Mouse (Mus musculus): ENCODE measurements around the gene Tspan31. TPM values are rescaled to one million over a fixed set of nuclear protein-coding genes. Genes with fewer than 3 reads are reported as not detected.
"Not testable (repeated sequence)": the region's sequence is repeated elsewhere in the genome, so short reads cannot be mapped to it uniquely, and the experiment has no call there.

Tspan31 gene
- polyA plus RNA-seq, 1 experiment from 2014 or later = 137 TPM

GRCm38 (mm10) chr10:127071203-127071602, 1.1 kb upstream of the Tspan31 start:
- Histone ChIP-seq H3K4me2 (replicated peaks) (peak overlapping the region; percentile 96), H3K27me3 (replicated peaks) (peaks cover 6% of the 10 kb centered on the region; the same call in 1 of the 2 replicates), H3K9ac (peak overlapping the region; percentile 67), H3K36me3 (peaks cover 24% of the 10 kb centered on the region), H3K27ac (no peak overlapping the region), H3K9me3 (no peaks in the 10 kb centered on the region), H3K4me1 (peaks cover 28% of the 10 kb centered on the region), H3K4me3 (peak overlapping the region; percentile 48)
- WGBS = 78% methylated on average over 9 of the region's 9 CpGs
- no peak for ATAC-seq (ENCODE audit: low FRiP score, low read depth)

GRCm38 (mm10) chr10:127069281-127070189, 529 bp downstream of the Tspan31 start:
- Histone ChIP-seq H3K9ac (peak overlapping the region; percentile 64), H3K4me2 (replicated peaks) (peak overlapping the region; percentile 96), H3K4me3 (peak overlapping the region; percentile 55), H3K27ac (peak overlapping the region; percentile 69), H3K4me1 (peaks cover 43% of the 10 kb centered on the region), H3K9me3 (no peaks in the 10 kb centered on the region), H3K36me3 (peaks cover 40% of the 10 kb centered on the region), H3K27me3 (replicated peaks) (no peaks in the 10 kb centered on the region)
- 10% methylated on average over 30 of the region's 30 CpGs for WGBS
- peak; percentile 80 for ATAC-seq (ENCODE audit: low FRiP score, low read depth)

GRCm38 (mm10) chr10:127068360-127069038, 1.6 kb downstream of the Tspan31 start:
- no peaks in the 10 kb centered on the region for H3K27me3 ChIP-seq (replicated peaks)
- peak overlapping the region; percentile 96 for H3K4me2 ChIP-seq (replicated peaks)
- no peaks in the 10 kb centered on the region for H3K9me3 ChIP-seq
- no peak for ATAC-seq (ENCODE audit: low FRiP score, low read depth)
- H3K4me3 ChIP-seq = peak overlapping the region; percentile 55
- H3K27ac ChIP-seq = no peak overlapping the region
- H3K4me1 ChIP-seq = peaks cover 44% of the 10 kb centered on the region
- H3K9ac ChIP-seq = peak overlapping the region; percentile 64
- 83% methylated on average over 9 of the region's 9 CpGs for WGBS
- H3K36me3 ChIP-seq = peaks cover 40% of the 10 kb centered on the region

DNA sequence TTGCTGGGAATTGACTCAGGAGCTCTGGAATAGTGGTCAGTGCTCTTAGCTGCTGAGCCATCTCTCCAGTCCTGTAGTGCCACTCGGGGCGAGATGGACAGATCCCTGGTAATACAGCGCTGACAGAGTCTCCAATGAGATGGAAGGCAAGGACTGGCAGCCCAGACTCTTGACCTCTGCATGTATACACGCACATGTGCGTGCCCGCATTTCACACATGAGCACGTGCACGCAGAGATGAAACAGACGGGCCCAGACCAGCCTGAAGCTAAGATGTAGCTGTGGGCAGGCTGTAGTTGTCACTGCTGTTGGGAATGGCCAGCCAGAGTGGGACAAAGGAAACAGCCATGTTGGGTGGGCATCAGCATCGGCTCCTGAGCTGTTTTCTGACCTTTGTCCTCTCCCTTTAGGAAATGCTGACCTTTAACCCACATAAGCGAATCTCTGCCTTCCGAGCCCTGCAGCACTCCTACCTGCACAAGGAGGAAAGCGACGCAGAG, 3.5 kb downstream of the Tspan31 start:
- WGBS = 92% methylated on average over 14 of the region's 14 CpGs

DNA sequence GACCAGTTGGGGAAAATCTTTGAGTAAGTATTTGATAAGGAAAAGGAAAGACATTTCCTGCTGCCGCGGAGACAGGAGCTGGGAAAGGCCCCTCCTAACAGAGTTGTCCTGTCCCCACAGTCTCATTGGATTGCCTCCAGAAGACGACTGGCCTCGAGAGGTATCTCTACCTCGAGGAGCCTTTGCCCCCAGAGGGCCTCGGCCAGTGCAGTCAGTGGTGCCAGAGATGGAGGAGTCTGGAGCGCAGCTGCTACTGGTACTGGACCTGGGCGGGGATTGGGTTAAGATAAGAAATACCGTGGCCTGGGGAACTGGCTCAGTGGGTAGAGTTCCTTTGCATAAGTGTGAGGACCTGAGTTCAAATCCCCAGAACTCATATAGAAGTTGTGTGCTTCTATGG, 4.1 kb downstream of the Tspan31 start:
- Histone ChIP-seq H3K4me3 (no peak overlapping the region), H3K9me3 (no peaks in the 10 kb centered on the region), H3K4me2 (replicated peaks) (peak overlapping the region; percentile 18; the same call in 1 of the 2 replicates), H3K36me3 (peaks cover 40% of the 10 kb centered on the region), H3K27me3 (replicated peaks) (no peaks in the 10 kb centered on the region), H3K4me1 (peaks cover 41% of the 10 kb centered on the region), H3K9ac (no peak overlapping the region), H3K27ac (no peak overlapping the region)
- 93% methylated on average over 9 of the region's 9 CpGs for WGBS
- no peak for ATAC-seq (ENCODE audit: low FRiP score, low read depth)

More for the DNA sequence above, 3.5 kb downstream of the Tspan31 start:
- no peaks in the 10 kb centered on the region for H3K27me3 ChIP-seq (replicated peaks)
- H3K27ac ChIP-seq = no peak overlapping the region
- no peaks in the 10 kb centered on the region for H3K9me3 ChIP-seq
- no peak for ATAC-seq (ENCODE audit: low FRiP score, low read depth)
- H3K9ac ChIP-seq = no peak overlapping the region
- no peak overlapping the region for H3K4me3 ChIP-seq
- peaks cover 44% of the 10 kb centered on the region for H3K4me1 ChIP-seq
- H3K4me2 ChIP-seq (replicated peaks) = peak overlapping the region; percentile 9; the same call in 1 of the 2 replicates
- H3K36me3 ChIP-seq = peaks cover 40% of the 10 kb centered on the region

DNA sequence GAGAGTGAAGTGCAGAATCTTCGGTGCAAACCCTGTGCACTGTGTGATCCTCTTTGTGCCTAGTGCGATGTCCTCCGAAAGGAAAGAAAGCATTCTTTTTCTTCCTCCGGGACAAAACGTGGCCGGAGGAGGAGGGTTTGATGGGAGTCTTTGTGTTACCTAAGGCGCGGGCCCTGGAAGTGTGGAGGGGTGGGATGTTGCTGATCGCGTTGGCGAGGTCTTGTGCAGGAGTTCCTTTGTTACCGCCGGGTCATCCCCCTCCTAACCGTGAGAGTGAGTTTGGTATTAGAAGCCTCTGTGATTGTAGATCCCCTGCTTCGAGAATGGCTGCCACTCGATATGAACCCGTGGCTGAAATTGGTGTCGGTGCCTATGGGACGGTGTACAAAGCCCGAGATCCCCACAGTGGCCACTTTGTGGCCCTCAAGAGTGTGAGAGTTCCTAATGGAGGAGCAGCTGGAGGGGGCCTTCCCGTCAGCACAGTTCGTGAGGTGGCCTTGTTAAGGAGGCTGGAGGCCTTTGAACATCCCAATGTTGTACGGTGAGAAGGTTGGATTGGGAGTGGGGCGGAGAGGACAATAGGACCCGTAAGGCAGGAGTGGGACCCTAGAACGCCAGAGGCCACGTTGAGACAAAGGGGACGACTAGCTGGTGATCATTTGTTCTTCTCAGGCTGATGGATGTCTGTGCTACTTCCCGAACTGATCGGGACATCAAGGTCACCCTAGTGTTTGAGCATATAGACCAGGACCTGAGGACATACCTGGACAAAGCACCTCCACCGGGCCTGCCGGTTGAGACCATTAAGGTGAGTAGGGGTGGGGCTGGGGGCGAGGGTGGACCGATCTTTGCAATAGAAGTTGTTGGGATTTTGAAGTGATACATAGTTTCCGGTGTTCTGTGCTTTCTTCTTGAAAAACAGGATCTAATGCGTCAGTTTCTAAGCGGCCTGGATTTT, 5.9 kb downstream of the Tspan31 start:
- Histone ChIP-seq H3K9me3 (no peaks in the 10 kb centered on the region), H3K4me3 (peak overlapping the region; percentile 81), H3K4me1 (peaks cover 42% of the 10 kb centered on the region), H3K9ac (peak overlapping the region; percentile 93), H3K36me3 (peaks cover 40% of the 10 kb centered on the region), H3K27me3 (replicated peaks) (no peaks in the 10 kb centered on the region), H3K4me2 (replicated peaks) (peak overlapping the region; percentile 90), H3K27ac (peak overlapping the region; percentile 57; the same call in 1 of the 2 replicates)
- 13% methylated on average over 37 of the region's 37 CpGs for WGBS
- no peak; the same call in 1 of the 2 replicates for ATAC-seq (ENCODE audit: low FRiP score, low read depth)

- WGBS = under 1% methylated on average over 45 of the region's 46 CpGs
- Histone ChIP-seq H3K27me3 (replicated peaks) (no peaks in the 10 kb centered on the region), H3K4me2 (replicated peaks) (peak within 1 kb of the TSS; percentile 90), H3K9ac (peak within 1 kb of the TSS; percentile 93), H3K9me3 (no peaks in the 10 kb centered on the region), H3K36me3 (peaks cover 38% of the 10 kb centered on the region), H3K27ac (peak within 1 kb of the TSS; percentile 57; the same call in 1 of the 2 replicates), H3K4me1 (peaks cover 40% of the 10 kb centered on the region), H3K4me3 (peak within 1 kb of the TSS; percentile 81)
- ATAC-seq (ENCODE audit: low FRiP score, low read depth) = peak; percentile 91
Observed at GRCm38 (mm10) chr10:127063239-127063872, 6.7 kb downstream of the Tspan31 start, which contains the start of gene Cdk4. Gene Cdk4 (plus strand): TSS chr10:127063534.

GRCm38 (mm10) chr10:127062503-127062902, 7.6 kb downstream of the Tspan31 start:
- no peaks in the 10 kb centered on the region for H3K9me3 ChIP-seq
- no peaks in the 10 kb centered on the region for H3K27me3 ChIP-seq (replicated peaks)
- no peak overlapping the region for H3K27ac ChIP-seq
- H3K9ac ChIP-seq = no peak overlapping the region
- H3K4me1 ChIP-seq = peaks cover 42% of the 10 kb centered on the region
- H3K4me2 ChIP-seq (replicated peaks) = peak overlapping the region; percentile 90; the same call in 1 of the 2 replicates
- ATAC-seq (ENCODE audit: low FRiP score, low read depth) = no peak
- no peak overlapping the region for H3K4me3 ChIP-seq
- WGBS = 81% methylated on average over 5 of the region's 5 CpGs
- H3K36me3 ChIP-seq = peaks cover 31% of the 10 kb centered on the region

DNA sequence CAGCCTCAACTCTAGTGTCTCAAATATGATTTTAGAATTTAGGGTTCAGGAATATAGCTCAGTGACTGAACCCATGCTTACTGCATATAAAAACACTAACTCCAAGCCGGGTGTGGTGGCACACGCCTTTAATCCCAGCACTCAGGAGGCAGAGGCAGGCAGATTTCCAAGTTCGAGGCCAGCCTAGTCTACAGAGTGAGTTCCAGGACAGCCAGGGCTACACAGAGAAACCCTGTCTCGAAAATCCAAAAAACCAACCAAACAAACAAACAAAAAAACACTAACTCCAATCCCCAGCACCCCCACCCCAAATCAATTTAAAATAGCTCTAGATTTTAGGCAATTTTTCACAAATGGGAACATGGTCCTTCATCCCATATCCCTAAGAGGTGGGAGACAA, 8.0 kb downstream of the Tspan31 start:
- H3K9me3 ChIP-seq; H3K27ac ChIP-seq; ATAC-seq (ENCODE audit: low FRiP score, low read depth); H3K4me3 ChIP-seq; H3K4me2 ChIP-seq (replicated peaks); H3K9ac ChIP-seq; H3K27me3 ChIP-seq (replicated peaks): not testable (repeated sequence)
- 92% methylated on average over 4 of the region's 4 CpGs for WGBS
- H3K36me3 ChIP-seq = peaks cover 31% of the 10 kb centered on the region
- peaks cover 43% of the 10 kb centered on the region for H3K4me1 ChIP-seq

DNA sequence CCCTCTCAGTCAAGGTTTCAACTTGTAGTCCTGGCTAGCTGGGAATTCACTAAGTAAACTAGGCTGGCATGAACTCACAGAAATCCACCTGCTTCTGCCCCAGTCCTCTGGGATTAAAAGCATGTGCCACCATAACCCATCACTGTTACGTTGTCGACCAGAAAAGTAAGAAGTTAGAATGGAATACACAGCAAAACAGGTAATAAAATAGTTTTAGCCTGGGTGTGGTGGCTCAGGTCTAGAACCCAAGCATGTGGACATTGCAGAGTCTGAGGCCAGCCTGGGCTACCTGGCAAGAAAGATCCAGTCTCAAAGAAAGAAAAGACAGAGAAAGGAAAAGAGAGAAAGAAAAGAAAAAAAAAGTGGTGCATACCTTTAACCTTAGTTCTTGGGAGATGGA, 8.6 kb downstream of the Tspan31 start:
- no peak overlapping the region for H3K4me3 ChIP-seq
- H3K4me1 ChIP-seq = peaks cover 41% of the 10 kb centered on the region
- peak overlapping the region; percentile 95; the same call in 1 of the 2 replicates for H3K4me2 ChIP-seq (replicated peaks)
- no peak for ATAC-seq (ENCODE audit: low FRiP score, low read depth)
- no peaks in the 10 kb centered on the region for H3K27me3 ChIP-seq (replicated peaks)
- H3K9ac ChIP-seq = no peak overlapping the region
- 78% methylated on average over 2 of the region's 2 CpGs for WGBS
- H3K36me3 ChIP-seq = peaks cover 29% of the 10 kb centered on the region
- H3K27ac ChIP-seq = no peak overlapping the region
- no peaks in the 10 kb centered on the region for H3K9me3 ChIP-seq

DNA sequence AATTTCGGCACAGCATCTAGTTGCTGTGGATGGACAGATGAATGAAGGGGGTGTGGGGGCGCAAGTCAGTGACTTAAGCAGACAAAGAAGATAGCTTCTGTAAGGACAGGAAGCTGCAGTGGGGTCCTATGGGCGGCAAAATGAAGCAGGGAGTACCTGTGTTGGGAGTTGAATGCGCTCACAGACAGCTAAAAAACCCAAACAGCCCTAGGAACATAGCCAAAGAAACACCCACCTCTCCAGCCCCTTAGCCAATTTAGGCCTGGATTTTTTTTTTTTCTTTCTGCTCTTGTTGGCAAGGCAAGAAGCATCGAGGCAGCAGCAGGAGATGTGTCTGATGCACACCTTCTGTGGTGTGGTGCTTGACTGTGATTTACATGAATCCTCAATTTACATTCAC, 9.0 kb downstream of the Tspan31 start:
- Histone ChIP-seq H3K4me2 (replicated peaks) (peak overlapping the region; percentile 95), H3K27me3 (replicated peaks) (no peaks in the 10 kb centered on the region), H3K27ac (peak overlapping the region; percentile 82; the same call in 1 of the 2 replicates), H3K4me1 (peaks cover 39% of the 10 kb centered on the region), H3K9me3 (no peaks in the 10 kb centered on the region), H3K9ac (peak overlapping the region; percentile 97), H3K4me3 (peak overlapping the region; percentile 92; the same call in 1 of the 2 replicates), H3K36me3 (peaks cover 29% of the 10 kb centered on the region)
- ATAC-seq (ENCODE audit: low FRiP score, low read depth) = no peak
- WGBS = 31% methylated on average over 5 of the region's 5 CpGs

Data from neural tube, embryonic 12.5 days (tissue).